Mouse (Mus musculus): ENCODE measurements around the gene Mbd3l1.

Gene Mbd3l1

DNA sequence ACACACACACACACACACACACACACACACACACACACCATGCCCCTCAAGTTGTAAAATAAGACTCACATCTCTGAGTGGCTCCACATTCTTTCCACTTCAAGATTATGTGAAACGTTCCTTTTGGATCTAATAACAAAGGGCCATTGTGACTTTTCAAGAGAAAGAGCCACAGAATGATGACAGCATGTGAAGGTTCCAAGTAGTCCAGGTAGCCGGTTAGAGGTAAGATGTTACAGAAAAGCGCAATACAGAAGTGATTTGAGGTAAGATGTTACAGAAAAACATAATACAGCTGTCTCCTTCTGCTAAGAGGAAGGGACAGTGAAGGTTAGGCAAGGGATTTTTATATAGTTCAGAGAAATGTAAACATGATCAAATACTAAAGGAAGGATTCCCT, at the start of gene Mbd3l1, which contains the start of gene Zfp558:
Gene Mbd3l1, plus strand, starts transcription at position 192 of the 400 bp plus-strand sequence.
Gene Zfp558, minus strand, starts transcription at position 101 of the 400 bp plus-strand sequence.
- DNase-seq = no peak

DNA sequence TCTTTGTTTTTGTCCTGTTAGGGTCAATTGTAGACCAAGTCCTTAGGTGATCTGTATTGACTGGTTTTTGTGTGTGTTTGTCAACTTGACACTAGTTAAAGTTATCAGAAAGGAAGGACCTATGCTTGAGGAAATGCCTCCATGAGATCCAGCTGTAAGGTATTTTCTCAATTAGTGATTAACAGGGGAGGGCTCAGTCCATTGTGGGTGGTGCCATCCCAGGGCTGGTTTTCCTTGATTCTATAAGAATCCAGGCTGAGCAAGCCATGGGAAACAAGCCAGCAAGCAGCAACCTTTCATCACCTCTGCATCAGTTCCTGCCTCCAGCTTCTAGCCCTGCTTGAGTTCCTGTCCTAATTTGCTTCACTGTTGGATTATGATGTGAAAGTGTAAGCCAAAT, 47.8 kb upstream of the Mbd3l1 start, which contains the start of gene Mbd3l2:
Gene Mbd3l2, plus strand, starts transcription at position 301 of the 400 bp plus-strand sequence.
- DNase-seq = no peak

DNA sequence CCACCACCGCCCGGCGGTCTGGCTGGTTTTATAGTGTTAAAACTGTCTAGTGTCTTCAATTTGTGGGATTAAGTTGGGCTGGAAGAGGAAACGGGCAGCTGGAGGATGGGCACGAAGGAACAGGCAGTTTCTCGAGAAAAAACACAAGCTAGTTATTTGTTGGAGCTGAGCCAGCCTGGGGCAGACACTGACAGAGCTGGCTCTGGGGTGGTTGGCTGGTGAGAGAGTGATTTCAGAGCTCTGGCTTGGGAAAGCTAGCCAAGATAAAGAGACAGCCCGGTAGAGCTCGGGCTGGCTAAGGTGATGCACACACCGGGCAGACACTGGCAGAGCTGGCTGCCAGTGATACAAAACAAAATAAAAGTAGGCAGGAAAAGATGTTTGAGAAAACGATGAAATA, 46.5 kb upstream of the Mbd3l1 start:
- no peak for DNase-seq

DNA sequence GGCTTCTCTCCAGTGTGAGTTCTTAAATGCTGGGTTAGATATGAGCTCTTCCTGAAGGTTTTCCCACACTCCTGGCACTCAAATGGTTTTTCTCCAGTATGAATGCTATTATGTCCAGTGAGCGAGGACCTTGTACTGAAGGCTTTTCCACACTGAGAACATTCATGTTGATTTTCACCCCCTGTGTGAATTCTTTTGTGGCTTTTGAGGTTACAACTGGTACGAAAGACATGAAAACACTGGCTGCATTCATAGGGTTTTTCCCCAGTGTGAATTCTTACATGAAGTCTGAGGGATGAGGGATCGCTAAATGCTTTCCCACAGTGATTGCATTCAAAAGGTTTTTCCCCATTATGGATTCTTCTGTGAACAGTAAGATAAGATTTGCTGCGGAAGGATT, 21.6 kb upstream of the Mbd3l1 start:
- no peak for DNase-seq

DNA sequence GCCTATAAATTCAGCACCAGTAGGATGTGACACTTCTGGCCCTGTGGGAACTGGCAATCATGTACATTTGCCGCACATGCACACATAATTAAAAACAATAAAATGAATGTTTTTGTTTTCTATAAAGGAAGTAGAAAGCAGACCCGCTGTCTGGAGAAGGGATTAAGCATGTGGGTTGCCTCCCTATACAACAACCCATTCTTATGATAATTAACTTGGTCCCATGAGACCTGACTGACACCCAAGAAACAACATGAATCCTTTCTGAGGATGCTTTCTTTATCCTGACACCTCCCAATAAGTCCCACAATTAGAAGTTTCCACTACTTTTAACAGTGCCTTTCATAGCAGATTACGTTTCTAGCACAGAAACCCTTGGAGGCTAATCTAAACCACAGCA, 10.8 kb upstream of the Mbd3l1 start:
- DNase-seq = no peak

DNA sequence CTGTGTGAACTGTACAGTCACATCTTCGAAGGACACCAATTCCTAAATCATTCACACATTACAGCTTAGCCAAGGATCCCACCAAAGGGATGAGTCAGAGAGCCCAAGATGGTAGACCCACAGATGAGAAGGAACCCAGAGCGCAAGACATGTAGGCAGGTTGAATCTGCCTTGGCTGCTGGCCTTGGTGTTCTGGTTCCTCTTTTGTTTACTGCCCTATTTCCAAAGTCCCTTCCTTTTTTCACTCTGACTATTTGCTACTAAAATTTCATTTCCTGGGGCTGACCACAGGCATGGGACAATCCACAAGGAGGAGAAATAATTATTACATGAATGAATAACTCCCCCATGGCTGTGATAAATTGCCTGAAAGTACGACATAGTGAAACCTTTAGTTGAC, 10.2 kb upstream of the Mbd3l1 start:
- DNase-seq = no peak

DNA sequence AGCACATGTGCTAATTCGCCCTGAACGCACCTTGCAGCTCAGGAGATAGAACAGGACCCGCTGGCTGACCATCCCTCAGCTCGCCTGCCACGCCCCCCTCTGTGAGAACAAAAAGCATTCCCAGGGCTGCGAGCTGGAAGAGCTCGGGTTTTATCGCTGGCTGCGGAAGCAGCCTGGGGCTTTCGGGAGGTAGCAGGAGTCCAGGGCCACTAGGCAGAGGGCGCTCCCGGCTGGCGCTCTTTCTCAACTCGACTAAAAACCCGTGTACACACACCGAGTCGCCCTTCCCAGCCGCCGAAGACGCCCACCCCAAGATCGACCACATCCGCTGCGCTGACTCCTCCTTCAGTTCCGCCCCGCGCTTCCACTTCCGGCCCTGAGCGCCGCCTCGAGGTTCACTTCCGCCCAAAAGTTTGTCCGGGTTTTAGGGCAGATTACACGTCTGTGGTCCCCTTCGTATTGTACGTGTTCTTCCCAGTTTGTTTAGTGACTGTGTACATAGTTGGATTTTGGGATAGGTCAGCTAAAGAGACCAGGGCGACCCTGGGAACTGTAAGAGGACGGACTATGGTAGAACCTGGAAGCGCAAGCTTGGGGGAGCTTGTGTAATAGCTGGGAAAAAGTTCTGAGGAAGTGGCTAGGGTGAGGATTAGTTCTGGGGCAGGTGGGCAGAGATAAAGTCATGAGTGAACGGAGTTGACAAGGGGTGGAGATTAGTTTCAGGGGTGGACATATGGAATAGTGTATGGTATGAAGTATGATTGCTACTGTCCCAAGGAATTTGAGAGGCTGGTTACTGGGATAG, 4.6 kb upstream of the Mbd3l1 start:
- peak; percentile 80 for DNase-seq

DNA sequence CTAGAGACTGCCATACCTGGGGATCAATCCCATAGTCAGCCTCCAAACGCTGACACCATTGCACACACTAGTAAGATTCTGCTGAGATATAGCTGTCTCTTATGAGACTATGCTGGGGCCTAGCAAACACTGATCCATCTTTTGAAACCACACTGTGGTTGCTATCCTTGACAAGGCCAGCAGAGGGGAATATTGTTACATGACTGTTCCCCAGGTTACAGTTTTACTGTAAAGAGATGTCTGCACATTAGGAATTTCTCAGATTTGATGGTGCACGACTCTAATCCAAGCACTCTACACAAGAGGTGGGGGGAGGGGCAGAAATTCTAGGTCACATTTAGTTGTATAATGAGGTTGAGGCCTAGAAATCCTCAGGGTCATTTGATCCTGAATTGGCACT, 29.9 kb downstream of the Mbd3l1 start:
- DNase-seq = no peak

Measured in thymus, postnatal 25 days (tissue).